Mouse (Mus musculus): ENCODE measurements around the gene Ciz1. TPM values are rescaled to one million over a fixed set of nuclear protein-coding genes. Genes with fewer than 3 reads are reported as not detected.

Gene Ciz1
- total and polyA plus RNA-seq, 2 experiments from 2014 or later: 40.3 to 103 TPM

GRCm38 (mm10) chr2:32374191-32374590, 22.1 kb downstream of the Ciz1 start:
- Histone ChIP-seq H3K27ac (no peak overlapping the region), H3K4me1 (ENCODE audit: insufficient read depth, low read length) (no peaks in the 10 kb centered on the region), H3K36me3 (ENCODE audit: insufficient read depth, low read length) (peaks cover 73% of the 10 kb centered on the region), H3K4me2 (ENCODE audit: low read depth, low read length) (no peak overlapping the region), H3K27me3 (ENCODE audit: insufficient read depth, low read length) (no peaks in the 10 kb centered on the region), H3K9ac (replicated peaks; ENCODE audit: low read length) (no peak overlapping the region), H3K9me3 (ENCODE audit: low read length) (no peaks in the 10 kb centered on the region), H3K4me3 (ENCODE audit: low read length) (no peak overlapping the region)
- TF ChIP-seq CTCF (IDR thresholded peaks at IDR 0.05; ENCODE audit: low read depth): no peak
- WGBS: 89% methylated on average over 10 of the region's 10 CpGs
- no peak for DNase-seq (ENCODE audit: low spot score)
- no peak for ATAC-seq

- Histone ChIP-seq H3K9me3 (ENCODE audit: low read length) (no peaks in the 10 kb centered on the region), H3K4me2 (ENCODE audit: low read depth, low read length) (no peak overlapping the region), H3K4me3 (ENCODE audit: low read length) (no peak overlapping the region), H3K9ac (replicated peaks; ENCODE audit: low read length) (no peak overlapping the region), H3K27me3 (ENCODE audit: insufficient read depth, low read length) (no peaks in the 10 kb centered on the region), H3K36me3 (ENCODE audit: insufficient read depth, low read length) (peaks cover 70% of the 10 kb centered on the region), H3K27ac (no peak overlapping the region), H3K4me1 (ENCODE audit: insufficient read depth, low read length) (0 out of 2 replicates have a peak, but pooled peaks cover 3% of the 10 kb centered on the region)
- TF ChIP-seq CTCF (IDR thresholded peaks at IDR 0.05; ENCODE audit: low read depth): no peak
- no peak for DNase-seq (ENCODE audit: low spot score)
- WGBS: 94% methylated on average over 13 of the region's 13 CpGs
- no peak for ATAC-seq
Observed at GRCm38 (mm10) chr2:32375317-32375940, 23.3 kb downstream of the Ciz1 start.

GRCm38 (mm10) chr2:32376963-32377362, 24.8 kb downstream of the Ciz1 start:
- no peak overlapping the region for H3K9ac ChIP-seq (replicated peaks; ENCODE audit: low read length)
- peaks cover 56% of the 10 kb centered on the region for H3K36me3 ChIP-seq (ENCODE audit: insufficient read depth, low read length)
- ATAC-seq: no peak
- H3K4me2 ChIP-seq (ENCODE audit: low read depth, low read length): no peak overlapping the region
- H3K27ac ChIP-seq: no peak overlapping the region
- H3K9me3 ChIP-seq (ENCODE audit: low read length): no peaks in the 10 kb centered on the region
- 95% methylated on average over 10 of the region's 10 CpGs for WGBS
- 0 out of 2 replicates have a peak, but pooled peaks cover 3% of the 10 kb centered on the region for H3K4me1 ChIP-seq (ENCODE audit: insufficient read depth, low read length)
- H3K27me3 ChIP-seq (ENCODE audit: insufficient read depth, low read length): no peaks in the 10 kb centered on the region
- TF ChIP-seq CTCF (IDR thresholded peaks at IDR 0.05; ENCODE audit: low read depth): no peak
- H3K4me3 ChIP-seq (ENCODE audit: low read length): no peak overlapping the region
- DNase-seq (ENCODE audit: low spot score): no peak

- no peak overlapping the region for H3K9ac ChIP-seq (replicated peaks; ENCODE audit: low read length)
- peaks cover 47% of the 10 kb centered on the region for H3K36me3 ChIP-seq (ENCODE audit: insufficient read depth, low read length)
- WGBS: 74% methylated on average over 7 of the region's 7 CpGs
- ATAC-seq (no peak), DNase-seq (ENCODE audit: low spot score) (peak; percentile 7)
- H3K9me3 ChIP-seq (ENCODE audit: low read length): no peaks in the 10 kb centered on the region
- no peak overlapping the region for H3K27ac ChIP-seq
- H3K4me2 ChIP-seq (ENCODE audit: low read depth, low read length): no peak overlapping the region
- no peaks in the 10 kb centered on the region for H3K27me3 ChIP-seq (ENCODE audit: insufficient read depth, low read length)
- TF ChIP-seq CTCF (IDR thresholded peaks at IDR 0.05; ENCODE audit: low read depth): no peak
- H3K4me1 ChIP-seq (ENCODE audit: insufficient read depth, low read length): 0 out of 2 replicates have a peak, but pooled peaks cover 3% of the 10 kb centered on the region
- no peak overlapping the region for H3K4me3 ChIP-seq (ENCODE audit: low read length)
Observed at GRCm38 (mm10) chr2:32380001-32380500, 27.9 kb downstream of the Ciz1 start.

GRCm38 (mm10) chr2:32381141-32381774, 29.1 kb downstream of the Ciz1 start:
- H3K27ac ChIP-seq: peak overlapping the region; percentile 71
- DNase-seq (ENCODE audit: low spot score) (peak; percentile 53), ATAC-seq (peak; percentile 64)
- H3K27me3 ChIP-seq (ENCODE audit: insufficient read depth, low read length): no peaks in the 10 kb centered on the region
- H3K9me3 ChIP-seq (ENCODE audit: low read length): no peaks in the 10 kb centered on the region
- peaks cover 35% of the 10 kb centered on the region for H3K36me3 ChIP-seq (ENCODE audit: insufficient read depth, low read length)
- 1% methylated on average over 27 of the region's 27 CpGs for WGBS
- H3K9ac ChIP-seq (replicated peaks; ENCODE audit: low read length): peak overlapping the region; percentile 61
- peak overlapping the region; percentile 64 for H3K4me3 ChIP-seq (ENCODE audit: low read length)
- 0 out of 2 replicates have a peak, but pooled peaks cover 3% of the 10 kb centered on the region for H3K4me1 ChIP-seq (ENCODE audit: insufficient read depth, low read length)
- peak overlapping the region; percentile 95 for H3K4me2 ChIP-seq (ENCODE audit: low read depth, low read length)
- TF ChIP-seq CTCF (IDR thresholded peaks at IDR 0.05; ENCODE audit: low read depth): peak; percentile 18; the same call in 1 of the 2 replicates

- peak within 1 kb of the TSS; percentile 61 for H3K9ac ChIP-seq (replicated peaks; ENCODE audit: low read length)
- peaks cover 29% of the 10 kb centered on the region for H3K36me3 ChIP-seq (ENCODE audit: insufficient read depth, low read length)
- peak; percentile 90 for ATAC-seq
- no peaks in the 10 kb centered on the region for H3K9me3 ChIP-seq (ENCODE audit: low read length)
- peak within 1 kb of the TSS; percentile 64 for H3K4me3 ChIP-seq (ENCODE audit: low read length)
- peak; percentile 92 for DNase-seq (ENCODE audit: low spot score)
- H3K4me1 ChIP-seq (ENCODE audit: insufficient read depth, low read length): 0 out of 2 replicates have a peak, but pooled peaks cover 3% of the 10 kb centered on the region
- no peak for TF ChIP-seq CTCF (IDR thresholded peaks at IDR 0.05; ENCODE audit: low read depth)
- WGBS: under 1% methylated on average over 40 of the region's 47 CpGs
- peak within 1 kb of the TSS; percentile 95 for H3K4me2 ChIP-seq (ENCODE audit: low read depth, low read length)
- H3K27ac ChIP-seq: peak within 1 kb of the TSS; percentile 71
- H3K27me3 ChIP-seq (ENCODE audit: insufficient read depth, low read length): no peaks in the 10 kb centered on the region
Observed at GRCm38 (mm10) chr2:32381775-32382223, 29.7 kb downstream of the Ciz1 start, which contains the start of gene 1110008P14Rik. TSS of gene 1110008P14Rik (minus strand) at chr2:32381938.

All from hindbrain, postnatal 0 days (tissue).